Mouse (Mus musculus) heart, postnatal 0 days (tissue): ENCODE measurements around the gene Paqr7. TPM values are rescaled to one million over a fixed set of nuclear protein-coding genes. Genes with fewer than 3 reads are reported as not detected.

ENCODE experiments used
- ATAC-seq: fragments of 200-750 bp; cut with Nextera tagmentation; 2 replicates; pipeline ENCODE4 v1.8.0; 2017; ENCODE audit warnings: low read depth, moderate number of reproducible peaks, moderate library complexity; ENCODE audit not compliant: insufficient read depth
- DNase-seq: peaks from one replicate; pipeline ENCODE4 v3.0.0-alpha.2; 2016; ENCODE audit warnings: low spot score
- H3K27ac ChIP-seq: fragments of 300-500 bp; sonication (generic); 2 replicates; pipeline ENCODE4 v1.5.1; 2014; ENCODE audit warnings: low read depth, mild to moderate bottlenecking
- H3K27me3 ChIP-seq: fragments of 300-500 bp; sonication (generic); 2 replicates; pipeline ENCODE4 v1.6.1; 2014; ENCODE audit warnings: low read length, mixed read lengths; ENCODE audit not compliant: control insufficient read depth, insufficient read depth
- H3K36me3 ChIP-seq: fragments of 300-500 bp; sonication (generic); replicated peaks from 2 replicates; pipeline ENCODE4 v1.6.1; 2014; ENCODE audit warnings: low read length, mixed read lengths; ENCODE audit not compliant: control insufficient read depth, insufficient read depth
- H3K4me1 ChIP-seq: fragments of 300-500 bp; sonication (generic); 2 replicates; pipeline ENCODE4 v1.6.1; 2014; ENCODE audit warnings: antibody characterized with exemption; ENCODE audit not compliant: control insufficient read depth, insufficient read depth
- H3K4me2 ChIP-seq: fragments of 300-500 bp; sonication (generic); 2 replicates; pipeline ENCODE4 v1.6.1; 2014; ENCODE audit warnings: low read depth, mild to moderate bottlenecking, low read length, moderate library complexity
- H3K4me3 ChIP-seq: fragments of 300-500 bp; sonication (generic); 2 replicates; pipeline ENCODE4 v1.5.1; 2014; ENCODE audit warnings: low read depth, low read length
- H3K9ac ChIP-seq: fragments of 300-500 bp; sonication (generic); replicated peaks from 2 replicates; pipeline ENCODE4 v1.6.1; 2014; ENCODE audit warnings: low read depth, low read length, mixed read lengths
- H3K9me3 ChIP-seq: fragments of 300-500 bp; sonication (generic); replicated peaks from 2 replicates; pipeline ENCODE4 v1.6.1; 2016; ENCODE audit warnings: low read length; ENCODE audit not compliant: control insufficient read depth
- CTCF ChIP-seq: IDR thresholded peaks from 2 replicates; pipeline ENCODE4 v1.5.1; 2016; ENCODE audit warnings: antibody characterized with exemption, control low read depth, low read depth
- EP300 ChIP-seq: IDR thresholded peaks from 2 replicates; pipeline ENCODE4 v1.6.1; 2016; ENCODE audit warnings: antibody characterized with exemption, low read depth
- WGBS: fragments of 180-500 bp; shearing (Covaris S2); extraction: QIAGEN DNeasy Blood & Tissue Kit; methylation state at CpG from one replicate; pipeline ENCODE4 v1.1.7; 2014; 5-methylcytosine and 5-hydroxymethylcytosine counted together
- polyA plus RNA-seq: library from polyadenylated mRNA; unstranded; fragments of >200 nt; fragmentation: Nextera tagmentation; extraction: Ambion mirVana; gene quantifications from 2 replicates; pipeline ENCODE4 v1.2.1, GENCODE M21; 2015
- total RNA-seq: library from RNA; depleted of rRNA; stranded (reverse); fragments of >200 nt; gene quantifications from 2 replicates; pipeline ENCODE4 v1.2.3, GENCODE M21; 2014; ENCODE audit warnings: low replicate concordance; rRNA removed

Gene Paqr7
- total RNA-seq (13.1 and 25.4 TPM in 2 replicates), polyA plus RNA-seq (15.4 and 18.7 TPM in 2 replicates)

DNA sequence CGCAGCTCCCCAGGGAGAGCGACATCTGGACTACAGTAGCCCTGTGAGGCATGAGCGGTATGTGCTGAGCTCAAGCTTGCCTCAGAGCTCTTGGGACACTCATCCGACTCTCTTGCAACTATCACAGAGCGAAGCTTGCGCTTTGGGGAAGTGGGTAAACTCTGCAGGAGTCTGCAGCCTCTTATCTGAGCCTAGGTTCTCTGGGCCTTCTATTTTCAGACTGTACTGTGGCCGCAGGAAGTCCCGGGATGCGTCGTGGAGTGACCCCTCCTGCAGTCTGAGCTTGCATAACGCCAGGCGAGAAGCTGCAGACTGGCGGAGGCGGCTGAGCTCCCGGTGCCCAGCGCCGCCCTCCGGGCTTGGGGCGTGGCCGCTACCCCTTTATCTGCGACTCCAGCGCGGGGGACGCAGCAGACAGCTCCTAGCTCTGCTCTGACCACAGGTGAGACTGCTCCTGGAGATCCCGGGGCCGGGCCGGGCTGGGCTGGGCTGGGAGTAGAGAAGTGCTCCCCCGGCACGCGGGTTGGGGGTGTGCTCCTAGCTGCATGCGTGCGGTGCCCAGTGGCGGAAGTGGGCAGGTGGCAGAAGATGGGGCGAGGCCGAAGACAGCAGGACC lies at the start of gene Paqr7:
Paqr7 (plus strand) TSS at position 103 of the 616 bp plus-strand sequence.
- TF ChIP-seq CTCF: 0 out of 2 replicates have a peak, but pooled peaks have one; percentile 0
- TF ChIP-seq EP300: peak; percentile 46; the same call in 1 of the 2 replicates
- DNase-seq (peak; percentile 68), ATAC-seq (peak; percentile 82)
- 1% methylated on average over 35 of the region's 35 CpGs for WGBS
- peak within 1 kb of the TSS; percentile 96 for H3K4me2 ChIP-seq
- peak within 1 kb of the TSS; percentile 81 for H3K27ac ChIP-seq
- H3K4me1 ChIP-seq: peaks cover 36% of the 10 kb centered on the region
- H3K4me3 ChIP-seq: peak within 1 kb of the TSS; percentile 60
- no peaks in the 10 kb centered on the region for H3K36me3 ChIP-seq
- no peaks in the 10 kb centered on the region for H3K9me3 ChIP-seq
- H3K9ac ChIP-seq: peak within 1 kb of the TSS; percentile 59
- no peaks in the 10 kb centered on the region for H3K27me3 ChIP-seq

DNA sequence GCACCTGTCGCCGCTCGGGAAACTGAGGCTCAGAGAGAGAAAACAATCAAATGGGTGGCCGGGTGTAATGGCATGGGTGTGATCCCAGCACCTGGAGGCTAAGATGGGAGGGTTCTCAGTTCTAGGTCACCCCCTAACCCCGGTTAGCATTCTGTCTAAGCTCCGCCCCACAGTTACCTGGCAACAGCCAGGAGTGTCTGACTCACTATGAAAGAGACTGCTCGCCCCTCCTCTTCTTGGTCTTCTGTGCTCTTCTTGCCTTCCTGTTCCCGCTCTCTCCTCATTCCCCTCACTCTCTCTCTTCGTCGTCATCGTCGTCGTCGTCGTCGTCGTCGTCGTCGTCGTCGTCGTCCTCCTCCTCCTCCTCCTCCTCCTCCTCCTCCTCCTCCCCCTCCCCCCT lies 48.5 kb upstream of the Paqr7 start:
- Histone ChIP-seq H3K9ac (no peak overlapping the region), H3K27me3 (0 out of 2 replicates have a peak, but pooled peaks cover 5% of the 10 kb centered on the region), H3K4me2 (no peak overlapping the region), H3K36me3 (no peaks in the 10 kb centered on the region), H3K27ac (no peak overlapping the region), H3K4me1 (peaks cover 14% of the 10 kb centered on the region; the same call in 1 of the 2 replicates), H3K9me3 (no peaks in the 10 kb centered on the region), H3K4me3 (no peak overlapping the region)
- 43% methylated on average over 23 of the region's 23 CpGs for WGBS
- DNase-seq: no peak
- ATAC-seq: no peak
- TF ChIP-seq CTCF (no peak), EP300 (no peak)

DNA sequence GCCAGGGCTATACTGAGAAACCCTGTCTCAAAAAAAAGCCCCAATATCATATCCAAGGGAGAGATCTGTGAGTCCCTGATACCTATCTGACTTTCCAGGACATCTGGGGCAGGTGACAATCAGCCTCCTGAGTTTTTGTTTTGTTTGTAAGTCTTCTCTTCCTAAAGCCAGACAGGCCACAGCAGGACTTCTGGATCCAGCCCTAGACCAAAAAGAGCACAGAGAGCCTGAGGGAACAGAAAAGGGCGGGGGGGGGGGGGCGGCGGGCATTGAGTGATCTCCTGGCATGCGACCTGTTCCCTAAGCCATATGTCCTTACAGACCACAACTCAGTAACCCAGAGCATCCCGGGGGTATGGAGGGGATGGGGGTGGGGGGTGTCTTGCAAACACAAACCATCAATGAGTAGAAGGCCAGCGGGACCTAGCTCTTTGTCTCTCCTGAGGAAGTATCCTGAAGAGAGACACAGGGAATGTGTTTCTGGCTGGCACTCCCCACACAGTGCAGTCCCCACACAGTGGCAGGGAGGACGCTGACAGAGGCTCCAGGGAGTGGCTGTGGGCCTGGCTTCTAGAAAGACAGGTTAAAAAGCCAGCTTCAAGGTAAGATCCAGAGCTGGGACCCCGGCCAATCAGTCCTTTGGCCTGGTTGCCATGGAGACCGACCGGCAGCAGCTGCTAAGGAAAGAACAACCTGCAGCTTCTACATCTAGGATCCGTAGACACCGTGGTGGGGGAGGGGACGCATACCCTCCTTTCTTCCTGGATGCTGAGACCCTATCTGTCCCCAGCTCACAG lies 46.7 kb upstream of the Paqr7 start:
- H3K27me3 ChIP-seq: peaks cover 16% of the 10 kb centered on the region
- no peak overlapping the region for H3K4me2 ChIP-seq
- no peaks in the 10 kb centered on the region for H3K36me3 ChIP-seq
- no peak for TF ChIP-seq EP300
- no peak for TF ChIP-seq CTCF
- 51% methylated on average over 13 of the region's 13 CpGs for WGBS
- H3K27ac ChIP-seq: no peak overlapping the region
- H3K9ac ChIP-seq: no peak overlapping the region
- no peaks in the 10 kb centered on the region for H3K9me3 ChIP-seq
- no peak overlapping the region for H3K4me3 ChIP-seq
- ATAC-seq: no peak
- no peak for DNase-seq
- H3K4me1 ChIP-seq: peaks cover 10% of the 10 kb centered on the region; the same call in 1 of the 2 replicates

DNA sequence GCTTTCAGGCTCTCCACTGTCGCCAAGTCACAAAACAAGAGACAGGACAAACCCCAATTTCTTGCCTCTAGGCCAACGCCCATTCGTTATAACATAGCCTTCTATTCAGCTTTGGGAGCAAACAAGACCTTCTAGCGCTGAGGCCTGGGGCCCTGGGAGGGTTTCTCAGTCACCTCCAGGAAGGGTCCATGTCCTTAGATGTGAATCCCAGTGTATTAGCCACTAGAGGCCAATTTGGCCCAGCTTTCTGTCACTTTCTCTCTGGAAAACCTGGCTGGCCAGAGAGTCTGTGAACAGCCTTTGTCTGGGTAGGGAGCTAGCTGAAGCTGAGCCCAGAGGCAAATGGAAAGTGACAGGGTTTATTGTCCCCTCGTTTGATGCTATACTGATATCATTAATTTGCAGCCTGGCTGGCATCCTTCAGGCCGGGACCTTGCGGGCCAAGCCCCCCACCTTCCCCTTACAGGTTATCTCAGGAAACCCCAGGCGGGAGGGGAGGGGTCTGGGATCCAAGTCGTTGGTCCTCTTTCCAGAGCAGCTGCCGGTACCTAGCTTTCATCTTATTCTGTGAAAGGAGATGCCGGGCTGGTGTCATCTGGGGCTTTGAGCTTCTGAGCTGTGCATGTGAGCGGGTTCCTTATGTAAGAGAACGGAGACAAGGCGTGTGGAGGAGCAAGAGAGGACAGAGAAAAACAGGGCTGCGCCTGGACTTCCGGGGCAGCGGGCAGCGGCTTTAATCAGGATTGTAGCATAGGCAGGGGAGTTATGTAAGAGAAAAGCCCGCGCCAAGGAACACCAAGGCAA lies 45.9 kb upstream of the Paqr7 start:
- no peak; the same call in 1 of the 2 replicates for ATAC-seq
- Histone ChIP-seq H3K27me3 (peaks cover 16% of the 10 kb centered on the region), H3K36me3 (no peaks in the 10 kb centered on the region), H3K4me2 (peak overlapping the region; percentile 20), H3K9me3 (no peaks in the 10 kb centered on the region), H3K9ac (no peak overlapping the region), H3K27ac (no peak overlapping the region), H3K4me3 (no peak overlapping the region), H3K4me1 (peaks cover 14% of the 10 kb centered on the region)
- no peak for TF ChIP-seq EP300
- no peak for TF ChIP-seq CTCF
- WGBS: 40% methylated on average over 20 of the region's 20 CpGs
- no peak for DNase-seq

DNA sequence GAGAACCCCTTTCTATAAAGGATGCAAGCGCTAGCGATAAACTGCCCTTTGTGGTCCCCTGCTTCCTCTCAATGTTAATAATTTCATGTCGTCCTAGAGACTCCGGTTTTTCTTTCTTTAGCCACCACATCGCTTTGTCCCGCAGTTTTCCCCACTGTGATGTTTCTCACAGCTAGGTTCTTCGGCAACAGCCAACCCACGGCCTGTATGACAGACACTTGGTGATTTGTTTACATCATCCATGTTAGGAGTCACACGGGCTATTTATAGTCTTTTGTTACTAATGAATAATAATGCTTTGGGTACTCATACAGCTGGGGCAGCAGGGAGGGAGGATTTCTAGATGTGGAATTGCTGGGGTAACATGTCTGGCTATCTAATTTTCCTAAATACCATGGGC lies 45.0 kb upstream of the Paqr7 start:
- H3K36me3 ChIP-seq: no peaks in the 10 kb centered on the region
- peaks cover 16% of the 10 kb centered on the region for H3K27me3 ChIP-seq
- TF ChIP-seq EP300: no peak
- no peak for TF ChIP-seq CTCF
- H3K4me2 ChIP-seq: 0 out of 2 replicates have a peak overlapping the region, but pooled peaks have one; percentile 20
- H3K9me3 ChIP-seq: no peaks in the 10 kb centered on the region
- no peak for DNase-seq
- ATAC-seq: no peak
- H3K4me3 ChIP-seq: no peak overlapping the region
- 54% methylated on average over 9 of the region's 9 CpGs for WGBS
- H3K27ac ChIP-seq: no peak overlapping the region
- H3K4me1 ChIP-seq: peaks cover 14% of the 10 kb centered on the region
- H3K9ac ChIP-seq: no peak overlapping the region
